Mouse (Mus musculus): ENCODE measurements around the gene Zfp617. TPM values are rescaled to one million over a fixed set of nuclear protein-coding genes. Genes with fewer than 3 reads are reported as not detected.
"Not testable (repeated sequence)": the region's sequence is repeated elsewhere in the genome, so short reads cannot be mapped to it uniquely, and the experiment has no call there.

Zfp617 gene
- polyA plus RNA-seq, 1 experiment from 2014 or later = 44.9 TPM

GRCm38 (mm10) chr8:71912286-71912685 is 3.9 kb downstream of the Zfp617 start:
- H3K27ac ChIP-seq (ENCODE audit: low read depth, low read length) = no peak overlapping the region
- ATAC-seq (ENCODE audit: low read depth) = no peak
- 92% methylated on average over 2 of the region's 2 CpGs for WGBS
- 0 out of 2 replicates have a peak, but pooled peaks cover 3% of the 10 kb centered on the region for H3K4me1 ChIP-seq (ENCODE audit: control insufficient read depth, insufficient read depth, low read length)
- peaks cover 19% of the 10 kb centered on the region; the same call in 1 of the 2 replicates for H3K36me3 ChIP-seq (ENCODE audit: control insufficient read depth, insufficient read depth, low read length)
- 0 out of 2 replicates have a peak, but pooled peaks cover 2% of the 10 kb centered on the region for H3K9me3 ChIP-seq (ENCODE audit: control insufficient read depth, low read length)
- H3K9ac ChIP-seq (replicated peaks; ENCODE audit: low read depth, low read length) = no peak overlapping the region
- H3K4me2 ChIP-seq (ENCODE audit: low read depth, low read length) = no peak overlapping the region
- no peak overlapping the region for H3K4me3 ChIP-seq (ENCODE audit: low read depth, low read length)
- H3K27me3 ChIP-seq (ENCODE audit: control insufficient read depth, insufficient read depth, low read length) = no peaks in the 10 kb centered on the region

- peak overlapping the region; percentile 78 for H3K9ac ChIP-seq (replicated peaks; ENCODE audit: low read depth, low read length)
- WGBS = under 1% methylated on average over 50 of the region's 57 CpGs
- peaks cover 4% of the 10 kb centered on the region; the same call in 1 of the 2 replicates for H3K4me1 ChIP-seq (ENCODE audit: control insufficient read depth, insufficient read depth, low read length)
- no peaks in the 10 kb centered on the region for H3K27me3 ChIP-seq (ENCODE audit: control insufficient read depth, insufficient read depth, low read length)
- peak overlapping the region; percentile 55 for H3K4me2 ChIP-seq (ENCODE audit: low read depth, low read length)
- no peaks in the 10 kb centered on the region for H3K9me3 ChIP-seq (ENCODE audit: control insufficient read depth, low read length)
- H3K36me3 ChIP-seq (ENCODE audit: control insufficient read depth, insufficient read depth, low read length) = no peaks in the 10 kb centered on the region
- peak overlapping the region; percentile 66 for H3K4me3 ChIP-seq (ENCODE audit: low read depth, low read length)
- peak overlapping the region; percentile 94 for H3K27ac ChIP-seq (ENCODE audit: low read depth, low read length)
- peak; percentile 99 for ATAC-seq (ENCODE audit: low read depth)
These were observed 14.3 kb downstream of the Zfp617 start for GRCm38 (mm10) chr8:71922567-71923401.

GRCm38 (mm10) chr8:71925791-71926190 is 17.4 kb downstream of the Zfp617 start:
- Histone ChIP-seq H3K27me3 (ENCODE audit: control insufficient read depth, insufficient read depth, low read length) (no peaks in the 10 kb centered on the region), H3K4me2 (ENCODE audit: low read depth, low read length) (no peak overlapping the region), H3K9ac (replicated peaks; ENCODE audit: low read depth, low read length) (no peak overlapping the region), H3K36me3 (ENCODE audit: control insufficient read depth, insufficient read depth, low read length) (peaks cover 12% of the 10 kb centered on the region), H3K27ac (ENCODE audit: low read depth, low read length) (no peak overlapping the region), H3K9me3 (ENCODE audit: control insufficient read depth, low read length) (no peaks in the 10 kb centered on the region), H3K4me1 (ENCODE audit: control insufficient read depth, insufficient read depth, low read length) (peaks cover 4% of the 10 kb centered on the region; the same call in 1 of the 2 replicates), H3K4me3 (ENCODE audit: low read depth, low read length) (no peak overlapping the region)
- WGBS = over 99% methylated on average over 5 of the region's 5 CpGs
- no peak for ATAC-seq (ENCODE audit: low read depth)

- WGBS = 100% methylated on average over 3 of the region's 3 CpGs
- peaks cover 15% of the 10 kb centered on the region for H3K36me3 ChIP-seq (ENCODE audit: control insufficient read depth, insufficient read depth, low read length)
These were observed 18.1 kb downstream of the Zfp617 start for GRCm38 (mm10) chr8:71926551-71926950.

GRCm38 (mm10) chr8:71927779-71928178 is 19.3 kb downstream of the Zfp617 start:
- H3K36me3 ChIP-seq (ENCODE audit: control insufficient read depth, insufficient read depth, low read length) = peaks cover 16% of the 10 kb centered on the region
- peaks cover 4% of the 10 kb centered on the region; the same call in 1 of the 2 replicates for H3K4me1 ChIP-seq (ENCODE audit: control insufficient read depth, insufficient read depth, low read length)
- no peak overlapping the region for H3K9ac ChIP-seq (replicated peaks; ENCODE audit: low read depth, low read length)
- H3K4me2 ChIP-seq (ENCODE audit: low read depth, low read length) = no peak overlapping the region
- no peak overlapping the region for H3K27ac ChIP-seq (ENCODE audit: low read depth, low read length)
- ATAC-seq (ENCODE audit: low read depth) = no peak
- no peaks in the 10 kb centered on the region for H3K9me3 ChIP-seq (ENCODE audit: control insufficient read depth, low read length)
- H3K4me3 ChIP-seq (ENCODE audit: low read depth, low read length) = no peak overlapping the region
- H3K27me3 ChIP-seq (ENCODE audit: control insufficient read depth, insufficient read depth, low read length) = no peaks in the 10 kb centered on the region

More at GRCm38 (mm10) chr8:71926551-71926950, 18.1 kb downstream of the Zfp617 start:
- H3K27ac ChIP-seq (ENCODE audit: low read depth, low read length) = no peak overlapping the region
- H3K9ac ChIP-seq (replicated peaks; ENCODE audit: low read depth, low read length) = no peak overlapping the region
- no peak overlapping the region for H3K4me3 ChIP-seq (ENCODE audit: low read depth, low read length)
- H3K4me2 ChIP-seq (ENCODE audit: low read depth, low read length) = no peak overlapping the region
- H3K4me1 ChIP-seq (ENCODE audit: control insufficient read depth, insufficient read depth, low read length) = peaks cover 4% of the 10 kb centered on the region; the same call in 1 of the 2 replicates
- no peaks in the 10 kb centered on the region for H3K27me3 ChIP-seq (ENCODE audit: control insufficient read depth, insufficient read depth, low read length)
- no peaks in the 10 kb centered on the region for H3K9me3 ChIP-seq (ENCODE audit: control insufficient read depth, low read length)
- no peak for ATAC-seq (ENCODE audit: low read depth)

GRCm38 (mm10) chr8:71938037-71938436 is 29.6 kb downstream of the Zfp617 start:
- not testable (repeated sequence) for H3K27ac ChIP-seq (ENCODE audit: low read depth, low read length); H3K4me1 ChIP-seq (ENCODE audit: control insufficient read depth, insufficient read depth, low read length); H3K27me3 ChIP-seq (ENCODE audit: control insufficient read depth, insufficient read depth, low read length); H3K36me3 ChIP-seq (ENCODE audit: control insufficient read depth, insufficient read depth, low read length); H3K9me3 ChIP-seq (ENCODE audit: control insufficient read depth, low read length); H3K9ac ChIP-seq (replicated peaks; ENCODE audit: low read depth, low read length); H3K4me3 ChIP-seq (ENCODE audit: low read depth, low read length); ATAC-seq (ENCODE audit: low read depth); H3K4me2 ChIP-seq (ENCODE audit: low read depth, low read length)
- WGBS = 83% methylated on average over 2 of the region's 2 CpGs

- Histone ChIP-seq H3K27me3 (ENCODE audit: control insufficient read depth, insufficient read depth, low read length) (no peaks in the 10 kb centered on the region), H3K4me3 (ENCODE audit: low read depth, low read length) (no peak overlapping the region), H3K36me3 (ENCODE audit: control insufficient read depth, insufficient read depth, low read length) (no peaks in the 10 kb centered on the region), H3K9ac (replicated peaks; ENCODE audit: low read depth, low read length) (no peak overlapping the region), H3K4me2 (ENCODE audit: low read depth, low read length) (no peak overlapping the region), H3K4me1 (ENCODE audit: control insufficient read depth, insufficient read depth, low read length) (no peaks in the 10 kb centered on the region), H3K9me3 (ENCODE audit: control insufficient read depth, low read length) (no peaks in the 10 kb centered on the region), H3K27ac (ENCODE audit: low read depth, low read length) (no peak overlapping the region)
- no peak for ATAC-seq (ENCODE audit: low read depth)
- 88% methylated on average over 2 of the region's 2 CpGs for WGBS
These were observed 32.1 kb downstream of the Zfp617 start for GRCm38 (mm10) chr8:71940293-71941208.

- no peak overlapping the region for H3K9ac ChIP-seq (replicated peaks; ENCODE audit: low read depth, low read length)
- no peak for ATAC-seq (ENCODE audit: low read depth)
- 91% methylated on average over 1 of the region's 1 CpGs for WGBS
- H3K36me3 ChIP-seq (ENCODE audit: control insufficient read depth, insufficient read depth, low read length) = no peaks in the 10 kb centered on the region
- no peak overlapping the region for H3K27ac ChIP-seq (ENCODE audit: low read depth, low read length)
- H3K4me2 ChIP-seq (ENCODE audit: low read depth, low read length) = no peak overlapping the region
- no peaks in the 10 kb centered on the region for H3K4me1 ChIP-seq (ENCODE audit: control insufficient read depth, insufficient read depth, low read length)
- no peak overlapping the region for H3K4me3 ChIP-seq (ENCODE audit: low read depth, low read length)
- no peaks in the 10 kb centered on the region for H3K9me3 ChIP-seq (ENCODE audit: control insufficient read depth, low read length)
- H3K27me3 ChIP-seq (ENCODE audit: control insufficient read depth, insufficient read depth, low read length) = no peaks in the 10 kb centered on the region
These were observed 33.3 kb downstream of the Zfp617 start for GRCm38 (mm10) chr8:71941776-71942175.

All from neural tube, embryonic 14.5 days (tissue).